Comparison of ENCODE assay signal across 25 mouse cellular contexts in the genomic region with DNA sequence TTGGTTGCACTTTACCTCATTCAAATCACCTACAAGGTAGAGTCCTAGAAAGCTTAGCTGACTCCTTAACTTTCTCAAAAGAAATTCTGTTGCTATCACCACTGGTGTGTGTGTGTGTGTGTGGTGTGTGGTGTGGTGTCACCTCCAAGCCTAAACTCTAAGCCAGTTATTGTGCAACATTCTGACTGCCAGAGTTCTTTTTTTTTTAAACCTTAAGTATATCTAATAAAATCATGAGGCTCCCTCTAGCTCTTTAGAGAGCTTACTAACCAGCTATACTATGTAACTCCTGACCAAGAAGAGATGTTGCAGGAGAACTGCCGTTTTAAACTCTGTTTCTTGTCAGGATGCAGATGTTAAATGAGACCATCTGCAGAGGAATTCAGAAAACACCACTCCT. TPM values are rescaled to one million over a fixed set of nuclear protein-coding genes. Genes with fewer than 3 reads are reported as not detected.
A peak's percentile ranks its signal among the peaks of the same experiment; 100 is the strongest.
DNase-seq lines count a peak whose midpoint lies in the region; ATAC-seq and TF ChIP-seq lines count a peak whose summit lies in the region.
"Had no signal": no experiment of that assay in that cellular context is flagged by ENCODE, and none has a peak within 500 bp of the region (broad histone marks: within the 10 kb centered on the region; RNA-seq: fewer than 3 reads in every experiment).

No protein-coding gene starts in this region.

- H3K4me1 ChIP-seq in kidney, postnatal 0 days (replicated peaks; ENCODE audit: insufficient read depth, low read length) = no peaks in the 10 kb centered on the region; the same call in 1 of the 2 replicates
- peaks cover 71% of the 10 kb centered on the region for H3K4me1 ChIP-seq in embryonic facial prominence, embryonic 10.5 days

- peak; percentile 19 for DNase-seq in kidney, postnatal 0 days (ENCODE audit: low spot score)
- DNase-seq in kidney, postnatal 36 days = no peak
- peak; percentile 44 for DNase-seq in 3T3-L1 (ENCODE audit: low read depth, low spot score)
- no peak for DNase-seq in embryonic facial prominence, embryonic 10.5 days (ENCODE audit: low spot score)
- no peak for DNase-seq in right cerebral cortex, postnatal 36 days (ENCODE audit: low spot score in 2 of 2)
- DNase-seq in kidney, postnatal 25 days = no peak
- no peak for DNase-seq in heart, adult 11 months
- DNase-seq: adrenal gland, adult 8-10 months; cerebellum, adult 11-12 months; cerebellum, postnatal 10 days; gastrocnemius, postnatal 36 days; heart, postnatal 4 days; layer of hippocampus, adult 9-11 months; thymus, postnatal 25 days had no signal

- H3K4me2 ChIP-seq in kidney, postnatal 0 days (ENCODE audit: low read length) = no peak overlapping the region
- H3K4me2 ChIP-seq: heart, embryonic 15.5 days; hindbrain, embryonic 15.5 days; midbrain, embryonic 12.5 days had no signal

- H3K9me3 ChIP-seq in kidney, postnatal 0 days (replicated peaks; ENCODE audit: low read length) = no peaks in the 10 kb centered on the region
- no peaks in the 10 kb centered on the region for H3K9me3 ChIP-seq in embryonic facial prominence, embryonic 10.5 days
- H3K9me3 ChIP-seq: heart, embryonic 15.5 days; hindbrain, embryonic 15.5 days; midbrain, embryonic 12.5 days had no signal

- H3K27ac ChIP-seq in kidney, postnatal 0 days = no peak overlapping the region
- H3K27ac ChIP-seq in embryonic facial prominence, embryonic 10.5 days (replicated peaks) = no peak overlapping the region
- H3K27ac ChIP-seq: heart, embryonic 15.5 days; hindbrain, embryonic 15.5 days; left cerebral cortex, adult 2 months; liver, embryonic 14.5 days; midbrain, embryonic 12.5 days had no signal

- H3K36me3 ChIP-seq in kidney, postnatal 0 days (ENCODE audit: insufficient read depth, low read length) = no peaks in the 10 kb centered on the region
- H3K36me3 ChIP-seq in embryonic facial prominence, embryonic 10.5 days (replicated peaks) = no peaks in the 10 kb centered on the region
- H3K36me3 ChIP-seq: G1E; heart, embryonic 15.5 days; hindbrain, embryonic 15.5 days; midbrain, embryonic 12.5 days had no signal

- H3K27me3 ChIP-seq in kidney, postnatal 0 days (ENCODE audit: insufficient read depth, low read length) = peaks cover 6% of the 10 kb centered on the region; the same call in 1 of the 2 replicates
- H3K27me3 ChIP-seq in embryonic facial prominence, embryonic 10.5 days (replicated peaks; ENCODE audit: low read depth, poor library complexity, severe bottlenecking) = peaks cover 52% of the 10 kb centered on the region
- H3K27me3 ChIP-seq: CH12.LX had no signal

- no peak for ATAC-seq in kidney, postnatal 0 days (replicated peaks; ENCODE audit: low FRiP score, low read depth)
- ATAC-seq in granulocyte monocyte progenitor cell, adult 5-6 weeks (replicated peaks; ENCODE audit: poor library complexity, severe bottlenecking) = 0 out of 2 replicates have a peak, but pooled peaks have one; percentile 3
- ATAC-seq: intestine, embryonic 16.5 days had no signal

- H3K4me3 ChIP-seq in kidney, postnatal 0 days (replicated peaks; ENCODE audit: low read depth, low read length) = no peak overlapping the region
- H3K4me3 ChIP-seq in embryonic facial prominence, embryonic 10.5 days = 0 out of 2 replicates have a peak overlapping the region, but pooled peaks have one; percentile 27
- H3K4me3 ChIP-seq: heart, embryonic 15.5 days; hindbrain, embryonic 15.5 days; left cerebral cortex, adult 2 months; midbrain, embryonic 12.5 days had no signal

- no peak for TF ChIP-seq CTCF in kidney, postnatal 0 days (IDR thresholded peaks at IDR 0.05; ENCODE audit: low read depth)

- WGBS in kidney, postnatal 0 days = 23% methylated on average over 1 of the region's 1 CpGs
- WGBS in embryonic facial prominence, embryonic 10.5 days = 29% methylated on average over 1 of the region's 1 CpGs

- no peak overlapping the region for H3K9ac ChIP-seq in kidney, postnatal 0 days (ENCODE audit: low read depth, low read length)
- H3K9ac ChIP-seq: heart, embryonic 15.5 days; hindbrain, embryonic 15.5 days; liver, embryonic 14.5 days; midbrain, embryonic 12.5 days had no signal

RNA-seq across cellular contexts. Expression of a gene that starts 4.1 kb away (rescaled TPM):
- 4.4 and 4.8 TPM in 2 replicates for polyA plus RNA-seq in kidney, postnatal 0 days (2015; fragmentation: Nextera tagmentation; extraction: Ambion mirVana)
- 13.0 and 22.2 TPM in 2 replicates for polyA plus RNA-seq in embryonic facial prominence, embryonic 10.5 days (2016; fragmentation: Nextera tagmentation; extraction: Ambion mirVana)
- total RNA-seq in granulocyte monocyte progenitor cell, adult 5-6 weeks (2014; fragmentation: Nextera tagmentation) = not detected in 2 replicates
- total RNA-seq in granulocyte monocyte progenitor cell, adult 5-6 weeks (2017) = not detected in 2 replicates
- total RNA-seq: CH12.LX; megakaryocyte, adult 5-6 weeks; neutrophil, adult 5-6 weeks had no signal
- polyA plus RNA-seq: G1E had no signal

Comparison
In these comparisons a context has a peak if more than half of its experiments do, and no peak if none do; other contexts are left out.
1. DNase-seq: peak in kidney, postnatal 0 days (single experiment) and 3T3-L1 (single experiment); none in kidney, postnatal 36 days (0 of 2), embryonic facial prominence, embryonic 10.5 days (single experiment), right cerebral cortex, postnatal 36 days (0 of 2), kidney, postnatal 25 days (0 of 2) and heart, adult 11 months (single experiment).